Mouse (Mus musculus): ENCODE measurements around the gene Cpvl. TPM values are rescaled to one million over a fixed set of nuclear protein-coding genes. Genes with fewer than 3 reads are reported as not detected.

The Cpvl gene
- polyA plus RNA-seq, 1 experiment from 2014 or later = not detected

DNA sequence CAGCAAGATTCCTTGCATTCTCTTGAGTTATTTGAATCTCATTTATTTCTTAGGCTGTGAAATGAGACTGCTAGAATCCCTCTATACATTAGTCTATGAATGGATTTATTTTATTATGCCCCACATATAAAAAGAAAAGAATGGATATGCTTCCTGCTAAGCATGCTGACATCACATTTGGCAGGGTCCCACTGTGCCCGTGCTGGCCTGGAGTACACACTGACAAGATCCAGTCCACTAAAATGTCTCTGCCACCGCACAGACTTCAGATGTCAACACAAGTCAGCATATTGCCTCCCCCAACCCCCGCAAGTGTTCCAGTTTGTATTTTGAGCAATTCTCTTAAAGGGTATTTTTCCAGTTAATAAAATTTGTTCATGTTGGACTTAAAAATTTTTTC, 13.9 kb upstream of the Cpvl start:
- Histone ChIP-seq H3K4me2 (no peak overlapping the region), H3K27ac (no peak overlapping the region), H3K27me3 (no peaks in the 10 kb centered on the region), H3K4me3 (no peak overlapping the region), H3K9me3 (replicated peaks) (0 out of 2 replicates have a peak, but pooled peaks cover 3% of the 10 kb centered on the region), H3K4me1 (no peaks in the 10 kb centered on the region), H3K36me3 (ENCODE audit: poor library complexity, severe bottlenecking) (no peaks in the 10 kb centered on the region), H3K9ac (no peak overlapping the region)
- ATAC-seq = no peak
- WGBS = 80% methylated on average over 3 of the region's 3 CpGs

DNA sequence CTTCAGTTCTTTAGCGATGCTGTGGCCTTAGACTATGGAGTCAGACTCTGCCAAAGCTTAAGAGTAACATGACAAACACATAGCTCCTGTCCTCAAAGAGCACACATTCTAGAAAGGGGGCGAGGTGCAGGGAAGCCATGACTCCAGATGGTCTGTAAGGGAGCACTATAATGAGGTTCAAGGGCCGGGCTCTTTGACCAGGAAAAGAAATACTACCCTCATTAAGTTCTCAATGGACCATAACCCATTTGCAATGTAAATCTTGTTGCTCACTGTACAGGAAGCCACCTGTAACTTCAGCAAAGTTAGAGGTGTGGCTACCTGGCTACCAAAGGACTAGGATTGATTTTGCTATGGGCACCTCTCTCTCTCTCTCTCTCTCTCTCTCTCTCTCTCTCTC, 8.8 kb upstream of the Cpvl start:
- Histone ChIP-seq H3K4me1 (no peaks in the 10 kb centered on the region), H3K27me3 (no peaks in the 10 kb centered on the region), H3K4me2 (no peak overlapping the region), H3K9ac (no peak overlapping the region), H3K9me3 (replicated peaks) (no peaks in the 10 kb centered on the region), H3K36me3 (ENCODE audit: poor library complexity, severe bottlenecking) (no peaks in the 10 kb centered on the region), H3K27ac (no peak overlapping the region), H3K4me3 (no peak overlapping the region)
- WGBS = 86% methylated on average over 3 of the region's 3 CpGs
- ATAC-seq = no peak

- H3K27ac ChIP-seq = no peak overlapping the region
- ATAC-seq = no peak
- H3K9ac ChIP-seq = no peak overlapping the region
- WGBS = 79% methylated on average over 14 of the region's 14 CpGs
- no peaks in the 10 kb centered on the region for H3K9me3 ChIP-seq (replicated peaks)
- H3K36me3 ChIP-seq (ENCODE audit: poor library complexity, severe bottlenecking) = no peaks in the 10 kb centered on the region
- H3K4me3 ChIP-seq = no peak overlapping the region
- no peak overlapping the region for H3K4me2 ChIP-seq
- no peaks in the 10 kb centered on the region for H3K27me3 ChIP-seq
- H3K4me1 ChIP-seq = no peaks in the 10 kb centered on the region
Observed at GRCm38 (mm10) chr6:53986273-53986985, 8.0 kb upstream of the Cpvl start.

DNA sequence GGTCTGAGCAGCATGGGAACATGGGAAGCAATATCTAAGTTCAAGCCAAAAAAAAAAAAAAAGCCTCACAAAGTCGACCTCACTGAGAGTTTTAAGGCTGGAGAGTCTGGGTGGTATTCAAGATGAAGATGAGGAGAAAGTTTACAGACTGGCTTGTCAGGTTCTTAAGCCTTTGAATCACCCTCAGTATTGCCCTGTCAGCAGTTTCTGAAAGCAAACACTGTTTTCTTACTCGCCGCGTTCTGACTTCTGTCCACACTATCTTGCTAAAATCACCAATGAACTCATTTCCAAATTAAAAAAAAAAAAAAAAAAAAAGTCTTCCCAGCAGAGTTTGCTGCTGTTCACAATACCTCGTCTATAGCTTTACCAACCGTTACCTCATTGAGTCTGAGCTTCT, 5.3 kb upstream of the Cpvl start:
- Histone ChIP-seq H3K4me2 (no peak overlapping the region), H3K4me1 (no peaks in the 10 kb centered on the region), H3K9ac (no peak overlapping the region), H3K36me3 (ENCODE audit: poor library complexity, severe bottlenecking) (no peaks in the 10 kb centered on the region), H3K9me3 (replicated peaks) (no peaks in the 10 kb centered on the region), H3K27ac (no peak overlapping the region), H3K4me3 (no peak overlapping the region), H3K27me3 (no peaks in the 10 kb centered on the region)
- WGBS = 80% methylated on average over 6 of the region's 6 CpGs
- no peak for ATAC-seq

GRCm38 (mm10) chr6:53982612-53983011, 4.1 kb upstream of the Cpvl start:
- no peak overlapping the region for H3K27ac ChIP-seq
- H3K4me3 ChIP-seq = no peak overlapping the region
- no peaks in the 10 kb centered on the region for H3K9me3 ChIP-seq (replicated peaks)
- WGBS = 62% methylated on average over 4 of the region's 4 CpGs
- H3K36me3 ChIP-seq (ENCODE audit: poor library complexity, severe bottlenecking) = no peaks in the 10 kb centered on the region
- H3K4me2 ChIP-seq = no peak overlapping the region
- ATAC-seq = no peak
- H3K4me1 ChIP-seq = no peaks in the 10 kb centered on the region
- H3K27me3 ChIP-seq = no peaks in the 10 kb centered on the region
- H3K9ac ChIP-seq = no peak overlapping the region

GRCm38 (mm10) chr6:53982047-53982600, 3.7 kb upstream of the Cpvl start:
- no peak overlapping the region for H3K4me3 ChIP-seq
- H3K4me1 ChIP-seq = no peaks in the 10 kb centered on the region
- no peaks in the 10 kb centered on the region for H3K9me3 ChIP-seq (replicated peaks)
- ATAC-seq = no peak
- H3K36me3 ChIP-seq (ENCODE audit: poor library complexity, severe bottlenecking) = no peaks in the 10 kb centered on the region
- no peak overlapping the region for H3K4me2 ChIP-seq
- no peak overlapping the region for H3K9ac ChIP-seq
- H3K27me3 ChIP-seq = no peaks in the 10 kb centered on the region
- 37% methylated on average over 9 of the region's 9 CpGs for WGBS
- H3K27ac ChIP-seq = no peak overlapping the region

DNA sequence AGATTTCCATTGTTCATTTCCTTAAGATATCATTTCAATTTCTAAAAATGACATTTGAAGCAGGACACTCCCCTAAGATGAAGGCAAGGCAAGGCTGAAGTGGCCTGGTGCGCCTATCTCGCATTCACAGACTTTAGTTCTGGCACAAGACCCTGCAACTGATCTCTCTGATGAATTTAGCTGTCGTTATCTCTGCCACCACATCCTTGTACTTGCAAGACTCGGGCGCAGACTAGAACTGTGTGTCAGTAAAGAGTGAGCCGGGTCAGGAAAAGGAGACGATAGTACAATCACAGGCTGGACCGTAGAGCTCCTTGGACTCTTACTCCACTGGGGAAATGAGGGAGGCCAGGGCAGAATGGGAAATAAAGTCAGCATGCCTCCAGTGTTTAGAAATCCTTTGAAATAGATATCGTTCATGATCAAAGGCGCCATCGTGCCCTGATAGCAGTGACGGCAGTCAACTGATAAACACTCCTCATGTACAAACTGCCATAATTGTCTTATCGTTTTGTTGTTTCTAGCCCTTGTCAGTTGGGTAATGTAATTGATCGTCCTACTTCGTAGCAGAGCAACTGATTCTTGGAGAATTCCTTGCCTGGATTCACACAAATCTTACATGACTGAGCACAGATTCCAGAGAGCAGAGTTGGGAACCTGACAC, 2.5 kb upstream of the Cpvl start:
- Histone ChIP-seq H3K4me1 (no peaks in the 10 kb centered on the region), H3K4me3 (no peak overlapping the region), H3K36me3 (ENCODE audit: poor library complexity, severe bottlenecking) (no peaks in the 10 kb centered on the region), H3K9ac (no peak overlapping the region), H3K27me3 (no peaks in the 10 kb centered on the region), H3K27ac (no peak overlapping the region), H3K4me2 (no peak overlapping the region), H3K9me3 (replicated peaks) (no peaks in the 10 kb centered on the region)
- no peak for ATAC-seq
- WGBS = 89% methylated on average over 15 of the region's 15 CpGs

DNA sequence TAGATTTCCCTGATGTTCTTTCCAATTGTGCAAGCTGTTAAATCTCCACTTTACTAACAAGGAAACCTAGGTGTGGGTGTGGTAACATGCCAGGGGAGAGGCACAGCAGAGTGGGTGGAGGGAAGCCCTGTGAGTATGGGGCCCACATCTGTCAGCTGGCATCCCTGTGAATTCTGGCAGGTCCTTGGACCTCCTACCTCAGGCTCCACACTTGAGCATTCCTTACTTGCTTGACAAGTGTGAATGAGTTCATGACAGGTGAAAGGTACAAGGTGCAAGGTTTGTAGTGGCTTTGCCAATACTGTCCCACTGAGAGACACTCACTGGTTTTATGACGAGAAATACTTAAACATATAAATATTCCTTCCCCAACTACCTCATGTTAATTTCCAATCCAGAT, 4.4 kb downstream of the Cpvl start:
- no peaks in the 10 kb centered on the region for H3K36me3 ChIP-seq (ENCODE audit: poor library complexity, severe bottlenecking)
- H3K9ac ChIP-seq = no peak overlapping the region
- H3K4me1 ChIP-seq = peaks cover 34% of the 10 kb centered on the region
- 79% methylated on average over 1 of the region's 1 CpGs for WGBS
- no peaks in the 10 kb centered on the region for H3K9me3 ChIP-seq (replicated peaks)
- H3K27me3 ChIP-seq = no peaks in the 10 kb centered on the region
- H3K4me3 ChIP-seq = no peak overlapping the region
- ATAC-seq = no peak
- H3K27ac ChIP-seq = no peak overlapping the region
- H3K4me2 ChIP-seq = no peak overlapping the region

DNA sequence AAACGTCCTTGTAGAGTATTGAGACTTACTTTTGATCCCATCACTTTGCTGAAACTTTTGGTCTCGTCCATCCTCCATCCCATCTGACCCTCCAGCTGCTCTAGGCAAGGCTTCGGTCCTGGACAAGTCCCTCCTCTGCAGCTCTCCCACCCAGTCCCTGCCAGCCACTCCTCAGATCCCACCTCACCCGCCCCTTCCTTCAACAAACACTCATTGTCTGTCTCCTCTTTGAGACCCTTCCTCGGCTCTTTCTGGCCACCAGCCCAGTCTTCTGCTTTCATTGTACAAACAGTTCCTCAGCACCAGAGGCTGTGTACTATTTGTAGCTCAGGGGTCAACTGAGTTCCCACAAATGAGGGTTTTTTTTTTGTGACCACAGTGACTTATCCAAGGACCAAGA, 5.0 kb downstream of the Cpvl start:
- H3K27me3 ChIP-seq = no peaks in the 10 kb centered on the region
- 21% methylated on average over 5 of the region's 5 CpGs for WGBS
- no peaks in the 10 kb centered on the region for H3K9me3 ChIP-seq (replicated peaks)
- no peak overlapping the region for H3K4me2 ChIP-seq
- H3K9ac ChIP-seq = no peak overlapping the region
- no peak overlapping the region for H3K4me3 ChIP-seq
- ATAC-seq = 0 out of 2 replicates have a peak, but pooled peaks have one; percentile 43
- H3K4me1 ChIP-seq = peaks cover 36% of the 10 kb centered on the region
- H3K27ac ChIP-seq = no peak overlapping the region
- H3K36me3 ChIP-seq (ENCODE audit: poor library complexity, severe bottlenecking) = no peaks in the 10 kb centered on the region

DNA sequence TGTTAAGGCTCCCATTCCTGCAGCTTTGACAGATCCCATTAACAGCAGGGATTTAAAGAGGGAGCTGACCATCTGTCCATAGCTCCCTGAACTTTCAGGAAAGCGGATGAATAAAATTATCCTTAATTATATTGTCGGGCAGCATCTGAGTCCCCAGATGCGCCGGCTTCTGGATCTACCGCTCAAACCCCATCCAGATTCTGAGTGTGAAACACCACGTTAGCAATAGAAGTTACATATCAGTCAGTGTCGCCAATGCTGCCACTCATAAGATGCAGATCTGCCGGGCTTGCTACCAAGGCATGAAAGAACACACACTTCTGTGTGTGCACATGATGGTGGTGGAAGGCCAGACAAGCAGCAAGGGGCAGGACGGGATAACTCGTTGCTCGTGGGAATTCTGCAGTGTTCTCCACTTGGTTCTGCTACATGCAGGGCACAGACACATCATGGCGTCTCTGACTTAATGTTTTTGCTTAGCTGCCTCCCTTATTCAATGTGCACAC, 6.2 kb downstream of the Cpvl start:
- ATAC-seq = peak; percentile 50; the same call in 1 of the 2 replicates
- Histone ChIP-seq H3K4me3 (no peak overlapping the region), H3K9ac (no peak overlapping the region), H3K4me1 (peaks cover 36% of the 10 kb centered on the region), H3K36me3 (ENCODE audit: poor library complexity, severe bottlenecking) (no peaks in the 10 kb centered on the region), H3K27me3 (no peaks in the 10 kb centered on the region), H3K4me2 (no peak overlapping the region), H3K9me3 (replicated peaks) (no peaks in the 10 kb centered on the region), H3K27ac (peak overlapping the region; percentile 45)
- WGBS = 62% methylated on average over 12 of the region's 12 CpGs

- Histone ChIP-seq H3K4me1 (peaks cover 36% of the 10 kb centered on the region), H3K27ac (peak overlapping the region; percentile 46; the same call in 1 of the 2 replicates), H3K27me3 (no peaks in the 10 kb centered on the region), H3K4me2 (no peak overlapping the region), H3K36me3 (ENCODE audit: poor library complexity, severe bottlenecking) (no peaks in the 10 kb centered on the region), H3K4me3 (no peak overlapping the region), H3K9ac (no peak overlapping the region), H3K9me3 (replicated peaks) (no peaks in the 10 kb centered on the region)
- ATAC-seq = no peak
- 59% methylated on average over 3 of the region's 3 CpGs for whole genome bisulfite sequencing
Observed at GRCm38 (mm10) chr6:53971729-53972128, 6.7 kb downstream of the Cpvl start.

DNA sequence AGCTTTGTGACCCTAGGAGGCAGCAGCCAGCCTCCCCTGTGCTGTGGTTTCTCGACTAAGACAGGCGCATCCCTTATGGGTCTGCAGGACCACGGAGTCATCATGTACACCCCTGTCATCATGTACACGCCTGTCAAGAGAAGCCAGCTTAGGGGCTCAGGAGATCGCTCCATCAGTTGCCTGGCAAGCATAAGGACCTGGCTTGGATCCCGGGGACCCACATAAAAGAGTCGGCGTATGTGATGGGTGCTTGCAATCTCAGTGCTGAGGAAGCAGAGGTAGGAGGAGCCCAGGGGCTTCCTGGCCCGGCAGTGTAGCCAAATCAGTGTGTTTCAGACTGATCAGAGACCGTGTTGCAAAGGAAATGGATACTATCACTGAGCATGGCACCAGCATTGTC, 9.4 kb downstream of the Cpvl start:
- Histone ChIP-seq H3K27ac (no peak overlapping the region), H3K9ac (no peak overlapping the region), H3K4me1 (peaks cover 49% of the 10 kb centered on the region), H3K4me3 (no peak overlapping the region), H3K27me3 (no peaks in the 10 kb centered on the region), H3K9me3 (replicated peaks) (no peaks in the 10 kb centered on the region), H3K36me3 (ENCODE audit: poor library complexity, severe bottlenecking) (no peaks in the 10 kb centered on the region), H3K4me2 (no peak overlapping the region)
- ATAC-seq = no peak
- WGBS = 69% methylated on average over 10 of the region's 10 CpGs
